Mouse (Mus musculus) lung, adult 2 months (tissue): ENCODE data around the gene Cpa2.

Source experiments
- CTCF ChIP-seq: fragments of 200-500 bp; IDR thresholded peaks from 2 replicates; pipeline ENCODE4 v1.5.1; 2011; ENCODE audit warnings: mild to moderate bottlenecking, low read length, control low read depth; ENCODE audit not compliant: insufficient read depth
- POLR2A ChIP-seq: fragments of 200-500 bp; IDR thresholded peaks from 2 replicates; pipeline ENCODE4 v1.6.1; 2011; ENCODE audit warnings: low read depth, mild to moderate bottlenecking, control low read depth, low read length, borderline replicate concordance; ENCODE audit errors: extremely low read depth

DNA sequence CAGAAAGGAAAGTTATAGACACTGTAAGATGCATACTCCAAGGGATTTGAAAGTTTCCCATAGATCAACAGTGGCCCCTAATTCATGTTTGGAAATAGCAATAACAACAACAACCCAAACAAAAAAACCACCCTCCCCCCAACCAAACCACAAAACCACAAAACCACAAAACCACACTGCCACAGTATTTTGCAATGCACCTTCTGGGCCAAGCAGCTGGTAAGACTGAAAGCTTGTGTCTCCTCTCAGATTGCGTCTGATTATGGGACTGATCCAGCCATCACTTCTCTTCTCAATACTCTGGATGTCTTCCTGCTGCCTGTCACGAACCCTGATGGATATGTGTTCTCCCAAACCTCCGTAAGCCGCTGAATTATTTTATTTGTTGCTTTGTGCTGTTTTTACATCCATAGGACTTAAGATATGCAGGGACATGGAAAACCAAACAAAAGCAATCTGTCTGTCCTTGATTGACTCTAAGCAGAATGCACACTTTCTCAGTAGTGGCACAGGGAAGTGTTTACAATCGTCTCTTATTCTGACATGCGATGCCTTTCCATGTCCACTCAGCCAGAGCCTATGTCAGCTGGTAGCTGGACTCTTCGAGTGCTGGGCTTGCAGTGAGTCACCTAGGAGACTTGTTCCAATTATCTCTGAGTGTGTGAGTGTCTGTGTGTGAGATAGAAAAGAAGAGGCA lies 9.3 kb downstream of the Cpa2 start:
- no peak for TF ChIP-seq CTCF
- TF ChIP-seq POLR2A, result no peak
